Mouse (Mus musculus) CH12.LX (cell line): ENCODE data around the gene Rasa3. TPM values are rescaled to one million over a fixed set of nuclear protein-coding genes. Genes with fewer than 3 reads are reported as not detected.

ENCODE experiments used
- DNase-seq: peaks from one replicate; pipeline ENCODE4 v3.0.0-alpha.2; 2013; ENCODE audit errors: extremely low read depth
- H3K27ac ChIP-seq: 2 replicates; pipeline ENCODE4 v1.5.1; 2012; ENCODE audit warnings: low read depth, mild to moderate bottlenecking, control low read depth, moderate library complexity; ENCODE audit not compliant: insufficient read depth
- H3K27me3 ChIP-seq: replicated peaks from 2 replicates; pipeline ENCODE3; 2012; ENCODE audit warnings: inconsistent platforms
- H3K36me3 ChIP-seq, 2 experiments: replicated peaks in 1 of 2; 2 replicates each; pipeline versions ENCODE3 to v1.6.1; 2012; ENCODE audit warnings: inconsistent platforms in 1 of 2, low read length in 1 of 2, mild to moderate bottlenecking in 1 of 2, mixed read lengths in 1 of 2, moderate library complexity in 1 of 2; ENCODE audit not compliant: control insufficient read depth in 1 of 2, insufficient read depth in 1 of 2
- H3K4me1 ChIP-seq, 2 experiments: 2 replicates each; pipeline ENCODE4 v1.6.1; 2012; ENCODE audit warnings: inconsistent platforms in 1 of 2, moderate library complexity in 1 of 2; ENCODE audit not compliant: insufficient read depth in 2 of 2, control insufficient read depth in 1 of 2
- H3K4me2 ChIP-seq: 2 replicates; pipeline ENCODE4 v1.6.1; 2012; ENCODE audit warnings: low read depth, mild to moderate bottlenecking, control low read depth; ENCODE audit not compliant: poor library complexity, insufficient read depth, severe bottlenecking
- H3K4me3 ChIP-seq, 3 experiments: fragments of 150-350 bp in 1 of 3; sonication (generic) in 1 of 3; replicated peaks in 1 of 3; 2 replicates each; pipeline versions ENCODE3 to v1.5.1; 2011 to 2012; ENCODE audit warnings: low read depth in 2 of 3, low read length in 2 of 3, mild to moderate bottlenecking in 2 of 3, moderate library complexity in 2 of 3, control low read depth in 1 of 3, improper control_type of control experiment in 1 of 3, inconsistent platforms in 1 of 3, mixed read lengths in 1 of 3; ENCODE audit not compliant: poor library complexity in 1 of 3
- H3K79me2 ChIP-seq: replicated peaks from 2 replicates; pipeline ENCODE4 v1.6.1; 2012; ENCODE audit warnings: mild to moderate bottlenecking, moderate library complexity; ENCODE audit not compliant: control insufficient read depth, poor library complexity, insufficient read depth, severe bottlenecking; ENCODE audit errors: extremely low read depth
- H3K9ac ChIP-seq: 2 replicates; pipeline ENCODE4 v1.6.1; 2012; ENCODE audit warnings: low read depth, mild to moderate bottlenecking, control low read depth, moderate library complexity; ENCODE audit not compliant: insufficient read depth
- H3K9me3 ChIP-seq: replicated peaks from 2 replicates; pipeline ENCODE3; 2012; ENCODE audit warnings: low read length, inconsistent platforms, mixed read lengths
- BHLHE40 ChIP-seq: IDR thresholded peaks from 2 replicates; pipeline ENCODE4 v1.6.1; 2011; ENCODE audit warnings: mild to moderate bottlenecking, low read depth, low read length, improper control_type of control experiment
- ELF1 ChIP-seq: IDR thresholded peaks from 2 replicates; pipeline ENCODE4 v1.6.1; 2014; ENCODE audit warnings: low read depth, mild to moderate bottlenecking, inconsistent platforms, low read length, improper control_type of control experiment
- HCFC1 ChIP-seq: IDR thresholded peaks from 2 replicates; pipeline ENCODE4 v1.6.1; 2012; ENCODE audit warnings: low read depth, mild to moderate bottlenecking, inconsistent platforms, low read length, improper control_type of control experiment
- JUND ChIP-seq: conservative IDR thresholded peaks from 2 replicates; pipeline ENCODE4 v1.6.1; 2011; ENCODE audit warnings: low read depth, low read length, improper control_type of control experiment
- MXI1 ChIP-seq: IDR thresholded peaks from 2 replicates; pipeline ENCODE4 v1.6.1; 2011; ENCODE audit warnings: mild to moderate bottlenecking, low read depth, low read length, improper control_type of control experiment
- MYC ChIP-seq: IDR thresholded peaks from 2 replicates; pipeline ENCODE4 v1.6.1; 2011; ENCODE audit warnings: low read depth, mild to moderate bottlenecking, improper control_type of control experiment, low read length
- NRF1 ChIP-seq: IDR thresholded peaks from 2 replicates; pipeline ENCODE4 v1.6.1; 2014; ENCODE audit warnings: low read depth, mild to moderate bottlenecking, inconsistent platforms, low read length, improper control_type of control experiment, moderate library complexity
- RAD21 ChIP-seq: IDR thresholded peaks from 2 replicates; pipeline ENCODE4 v1.6.1; 2011; ENCODE audit warnings: low read depth, mild to moderate bottlenecking, low read length, improper control_type of control experiment, moderate library complexity
- RCOR1 ChIP-seq: conservative IDR thresholded peaks from 2 replicates; pipeline ENCODE4 v1.6.1; 2012; ENCODE audit warnings: low read depth, mild to moderate bottlenecking, inconsistent platforms, low read length, improper control_type of control experiment
- SIN3A ChIP-seq: IDR thresholded peaks from 2 replicates; pipeline ENCODE4 v1.6.1; 2012; ENCODE audit warnings: low read length, improper control_type of control experiment, inconsistent platforms
- SMC3 ChIP-seq: IDR thresholded peaks from 2 replicates; pipeline ENCODE4 v1.6.1; 2011; ENCODE audit warnings: low read depth, low read length, improper control_type of control experiment
- USF1 ChIP-seq: IDR thresholded peaks from 2 replicates; pipeline ENCODE4 v1.6.1; 2014; ENCODE audit warnings: low read depth, mild to moderate bottlenecking, inconsistent platforms, low read length, improper control_type of control experiment
- ZC3H11A ChIP-seq: IDR thresholded peaks from 2 replicates; pipeline ENCODE4 v1.6.1; 2012; ENCODE audit warnings: low read depth, mild to moderate bottlenecking, inconsistent platforms, low read length, improper control_type of control experiment
- ZMIZ1 ChIP-seq: IDR thresholded peaks from 2 replicates; pipeline ENCODE4 v1.6.1; 2012; ENCODE audit warnings: low read depth, mild to moderate bottlenecking, inconsistent platforms, low read length, improper control_type of control experiment
- dilution Hi-C: fragments of 300-500 bp; cut with MboI; formaldehyde crosslinking; loops from 2 replicates; pipeline ENCODE4 v1.14.3; 2020; ENCODE audit warnings: low sequenced_read_pairs; ENCODE audit not compliant: extremely low pct_unique_long_range_greater_than_20kb, extremely low pct_ligation_motif_present
- in situ Hi-C: fragments of 300-500 bp; cut with MboI; formaldehyde crosslinking; loops from 3 replicates; pipeline ENCODE4 v1.14.3; 2019; ENCODE audit warnings: low sequenced_read_pairs, low pct_ligation_motif_present, low pct_unique_long_range_greater_than_20kb, mixed read lengths
- polyA plus RNA-seq: library from polyadenylated mRNA; unstranded; fragments of >175 nt; gene quantifications from 2 replicates; pipeline ENCODE4 v1.2.1, GENCODE M21; 2012; ENCODE audit warnings: low read depth; ENCODE audit not compliant: insufficient read length
- total RNA-seq, 2 experiments: library from RNA; depleted of rRNA; stranded (reverse); fragments of 300-350 nt in 1 of 2; fragments of >200 nt in 1 of 2; gene quantifications; 2 replicates each; pipeline ENCODE4 v1.2.3; 2012 to 2014

Rasa3 gene
- total and polyA plus RNA-seq, 3 experiments, result 12.8 to 28.5 (median 13.6) TPM

DNA sequence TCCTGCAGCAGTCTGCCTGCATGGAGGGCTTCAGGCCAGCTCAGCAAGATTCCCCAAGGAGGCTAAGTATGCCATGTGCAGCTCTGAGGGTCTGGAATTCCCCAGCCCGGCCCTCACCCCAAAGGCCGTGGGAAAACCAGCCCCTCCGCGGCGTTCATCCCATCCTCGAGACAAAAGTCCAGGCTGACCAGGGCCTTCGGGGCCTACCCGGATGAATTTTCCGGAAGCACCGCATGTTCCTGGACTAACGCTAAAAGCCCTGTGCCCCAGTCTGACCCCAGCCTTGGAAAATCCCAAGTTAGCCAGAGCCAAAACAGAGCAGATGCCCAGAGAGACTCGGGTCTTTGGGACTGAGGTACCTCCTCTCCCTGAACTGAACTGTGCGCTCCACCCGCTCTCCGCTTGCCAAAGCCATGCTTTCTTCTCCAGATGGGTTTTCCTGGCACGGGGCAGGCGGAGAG is 7.4 kb downstream of the Rasa3 start:
- TF ChIP-seq USF1 (no peak), JUND (no peak), ELF1 (no peak), BHLHE40 (no peak), SIN3A (no peak), HCFC1 (no peak), SMC3 (no peak), ZC3H11A (no peak), ZMIZ1 (no peak), MYC (no peak), RAD21 (no peak), RCOR1 (no peak), NRF1 (no peak)
- no peak overlapping the region for H3K4me2 ChIP-seq
- no peak overlapping the region for H3K27ac ChIP-seq
- no peak for DNase-seq
- no peak overlapping the region for H3K4me3 ChIP-seq
- peaks cover 9 to 34% of the 10 kb centered on the region in 2 experiments; a peak in 3 of 4 replicates for H3K4me1 ChIP-seq
- no peaks in the 10 kb centered on the region for H3K9me3 ChIP-seq
- in situ Hi-C loops (loop anchor here (10.0 kb wide), 1 partner anchor 75 kb away; no protein-coding TSS in a partner anchor), dilution Hi-C loops (no loop called here)
- H3K9ac ChIP-seq, result no peak overlapping the region
- H3K36me3 ChIP-seq, result peaks cover 0 to 44% of the 10 kb centered on the region in 2 experiments
- H3K79me2 ChIP-seq, result peaks cover 7% of the 10 kb centered on the region
- no peaks in the 10 kb centered on the region for H3K27me3 ChIP-seq

DNA sequence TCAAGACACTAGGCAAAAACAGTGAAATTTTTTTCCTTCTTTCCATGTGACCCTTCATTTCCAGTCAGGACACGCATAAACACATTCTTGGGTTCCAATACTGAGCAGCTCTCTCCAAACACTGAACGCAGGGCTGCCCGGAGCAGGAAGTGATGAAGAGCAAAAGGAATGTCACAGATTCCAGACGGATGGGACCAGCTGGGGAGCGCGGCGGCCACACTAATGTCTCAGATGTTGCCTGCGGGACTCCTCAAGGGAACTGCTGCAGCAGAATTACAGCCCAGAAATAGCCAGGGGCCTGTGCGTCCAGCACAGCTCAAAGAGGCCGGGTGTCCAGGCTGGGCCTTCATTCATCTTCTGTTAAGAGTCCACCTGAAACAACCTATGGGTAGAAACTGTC is 9.0 kb downstream of the Rasa3 start:
- dilution Hi-C loops, result no loop called here
- in situ Hi-C loops, result no loop called here
- Histone ChIP-seq H3K9me3 (no peaks in the 10 kb centered on the region), H3K9ac (no peak overlapping the region), H3K4me3 (no peak overlapping the region), H3K36me3 (peaks cover 0 to 52% of the 10 kb centered on the region in 2 experiments), H3K79me2 (peaks cover 7% of the 10 kb centered on the region), H3K4me2 (no peak overlapping the region), H3K4me1 (peaks cover 3 to 21% of the 10 kb centered on the region in 2 experiments; a peak in 3 of 4 replicates), H3K27ac (no peak overlapping the region), H3K27me3 (no peaks in the 10 kb centered on the region)
- DNase-seq, result no peak
- no peak for TF ChIP-seq ELF1
- TF ChIP-seq SMC3, result no peak
- TF ChIP-seq NRF1, result no peak
- TF ChIP-seq MYC, result no peak
- no peak for TF ChIP-seq MXI1
- TF ChIP-seq USF1, result no peak
